8 mouse cellular contexts compared by ENCODE assay signal in genomic region chr19:43752489-43753225, GRCm38 (mm10). TPM values are rescaled to one million over a fixed set of nuclear protein-coding genes. Genes with fewer than 3 reads are reported as not detected.
DNase-seq lines count a peak whose midpoint lies in the region; ATAC-seq and TF ChIP-seq lines count a peak whose summit lies in the region.

TSS of gene Cutc (plus strand) at chr19:43752996.
TSS of gene Cox15 (minus strand) at chr19:43753000.

- no peaks in the 10 kb centered on the region for H3K27me3 ChIP-seq in hindbrain, embryonic 10.5 days (ENCODE audit: insufficient read depth, poor library complexity, severe bottlenecking)
- no peaks in the 10 kb centered on the region for H3K27me3 ChIP-seq in lung, postnatal 0 days (replicated peaks; ENCODE audit: insufficient read depth, low read length)

- H3K4me1 ChIP-seq in hindbrain, embryonic 10.5 days (replicated peaks): peaks cover 14% of the 10 kb centered on the region
- H3K4me1 ChIP-seq in lung, postnatal 0 days (ENCODE audit: insufficient read depth, low read depth, low read length): no peaks in the 10 kb centered on the region

- H3K4me3 ChIP-seq in hindbrain, embryonic 10.5 days: peak within 1 kb of the TSS; percentile 76
- peak within 1 kb of the TSS; percentile 64 for H3K4me3 ChIP-seq in lung, postnatal 0 days (ENCODE audit: low read depth, low read length)

- H3K4me2 ChIP-seq in lung, postnatal 0 days (replicated peaks; ENCODE audit: low read depth, low read length): peak within 1 kb of the TSS; percentile 55

- H3K9ac ChIP-seq in lung, postnatal 0 days (replicated peaks; ENCODE audit: low read depth): peak within 1 kb of the TSS; percentile 59

- H3K9me3 ChIP-seq in hindbrain, embryonic 10.5 days: no peaks in the 10 kb centered on the region
- H3K9me3 ChIP-seq in lung, postnatal 0 days (ENCODE audit: low read length): no peaks in the 10 kb centered on the region

- WGBS in hindbrain, embryonic 10.5 days: under 1% methylated on average over 62 of the region's 62 CpGs
- WGBS in lung, postnatal 0 days: 0% methylated on average over 57 of the region's 62 CpGs

- ATAC-seq in frontal cortex, adult (ENCODE audit: low TSS enrichment): peak; percentile 88
- peak; percentile 95 for ATAC-seq in lung, postnatal 0 days

- no peak for TF ChIP-seq EP300 in lung, postnatal 0 days (IDR thresholded peaks at IDR 0.05)

- TF ChIP-seq CTCF in lung, postnatal 0 days (IDR thresholded peaks at IDR 0.05): peak; percentile 64

- peak within 1 kb of the TSS; percentile 97 for H3K27ac ChIP-seq in hindbrain, embryonic 10.5 days
- H3K27ac ChIP-seq in lung, postnatal 0 days (ENCODE audit: low read length): peak within 1 kb of the TSS; percentile 96

- peak; percentile 92 for DNase-seq in MN1 (ENCODE audit: low spot score)
- peak; percentile 95 for DNase-seq in cerebellum, adult 9-10 months
- DNase-seq in hindbrain, embryonic 10.5 days (ENCODE audit: low spot score): peak; percentile 95
- DNase-seq in layer of hippocampus, adult 9-11 months: peak; percentile 97
- peak; percentile 97 for DNase-seq in lung, postnatal 0 days (ENCODE audit: low spot score)
- DNase-seq in ovary, postnatal 14 days (ENCODE audit: low spot score): peak; percentile 96
- DNase-seq in thymus, postnatal 14 days: peak; percentile 99

- H3K36me3 ChIP-seq in hindbrain, embryonic 10.5 days: peaks cover 30% of the 10 kb centered on the region
- H3K36me3 ChIP-seq in lung, postnatal 0 days (ENCODE audit: insufficient read depth, low read length): 0 out of 2 replicates have a peak, but pooled peaks cover 6% of the 10 kb centered on the region

RNA-seq across cellular contexts. Expression of gene Cutc, which starts in this region (rescaled TPM):
- polyA plus RNA-seq in hindbrain, embryonic 10.5 days (2016; fragmentation: Nextera tagmentation; extraction: Ambion mirVana): 12.8 and 13.9 TPM in 2 replicates
- polyA plus RNA-seq in lung, postnatal 0 days (2015; fragmentation: Nextera tagmentation; extraction: Ambion mirVana): 14.9 and 17.1 TPM in 2 replicates

RNA-seq across cellular contexts. Expression of gene Cox15, which starts in this region (rescaled TPM):
- 14.1 and 15.3 TPM in 2 replicates for polyA plus RNA-seq in hindbrain, embryonic 10.5 days (2016; fragmentation: Nextera tagmentation; extraction: Ambion mirVana)
- polyA plus RNA-seq in lung, postnatal 0 days (2015; fragmentation: Nextera tagmentation; extraction: Ambion mirVana): 4.5 and 5.7 TPM in 2 replicates

Comparison
In these comparisons a context has a peak if more than half of its experiments do, and no peak if none do; other contexts are left out.
1. Peak in every context shown above with its lines: DNase-seq, ATAC-seq, H3K4me3 ChIP-seq and H3K27ac ChIP-seq.